Mouse (Mus musculus) layer of hippocampus, postnatal 10 days (tissue): Measurements from ENCODE around the gene Dis3. TPM values are rescaled to one million over a fixed set of nuclear protein-coding genes. Genes with fewer than 3 reads are reported as not detected.
A peak's percentile ranks its signal among the peaks of the same experiment; 100 is the strongest.

Experiments
- DNase-seq, 2 experiments: peaks; one replicate each; pipeline ENCODE4 v3.0.0; 2021; ENCODE audit warnings: low spot score in 2 of 2
- long read RNA-seq: library from polyadenylated mRNA; stranded (forward); transcript quantifications from one replicate; pipeline ENCODE4 v2.0.0, GENCODE M21; 2023
- total RNA-seq, 2 experiments: library from RNA; stranded (reverse); gene quantifications; 2 replicates each; pipeline ENCODE4 v1.2.3; 2021

Gene Dis3
- 10 to 100 TPM; 28.1 to 29.5 TPM for total RNA-seq
- long read RNA-seq, full-length matches to known transcripts = 5 of 10 reads
- long read RNA-seq, partial matches to known transcripts = 1 of 10 reads
- long read RNA-seq, other reads (novel, unspliced or antisense) = 4 of 10 reads

DNA sequence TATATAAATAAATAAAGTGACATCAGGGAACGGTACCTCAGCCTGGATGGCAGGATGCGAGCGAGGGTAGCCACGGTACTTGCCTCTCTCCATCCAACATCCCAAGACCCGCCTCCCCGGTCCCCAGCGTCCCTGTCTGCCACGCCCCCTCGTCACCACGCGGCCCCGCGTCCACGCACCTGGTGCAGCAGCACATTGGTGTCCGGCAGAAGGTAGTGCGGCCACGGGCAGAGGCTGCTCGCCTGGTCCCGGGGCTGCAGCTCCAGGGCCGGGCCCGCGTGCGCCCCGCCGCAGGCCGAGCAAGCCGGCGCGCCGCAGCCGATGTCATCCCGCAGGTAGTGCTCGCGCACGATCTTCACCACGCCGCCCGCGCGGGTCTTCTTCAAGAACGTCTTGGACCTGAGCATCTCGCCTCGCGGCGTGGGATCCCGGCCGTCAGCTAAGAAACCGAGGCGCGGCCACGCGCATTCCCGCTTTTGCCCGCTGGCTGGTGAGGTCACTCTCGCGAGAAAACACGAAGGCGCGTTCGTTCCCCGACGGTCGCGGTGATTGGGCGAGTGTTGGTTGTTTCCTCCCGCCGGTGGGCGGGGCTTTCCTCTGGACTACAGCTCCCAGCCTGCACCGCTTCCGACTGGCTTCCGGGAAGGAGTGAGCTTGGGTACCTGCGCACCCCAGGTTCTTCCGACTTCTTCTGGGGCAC, at the start of gene Dis3, which contains the start of gene Pibf1:
Dis3 (minus strand) TSS at position 504 of the 700 bp plus-strand sequence.
Pibf1 (plus strand) TSS at position 158 of the 700 bp plus-strand sequence.
- peak; percentile 98 for DNase-seq

DNA sequence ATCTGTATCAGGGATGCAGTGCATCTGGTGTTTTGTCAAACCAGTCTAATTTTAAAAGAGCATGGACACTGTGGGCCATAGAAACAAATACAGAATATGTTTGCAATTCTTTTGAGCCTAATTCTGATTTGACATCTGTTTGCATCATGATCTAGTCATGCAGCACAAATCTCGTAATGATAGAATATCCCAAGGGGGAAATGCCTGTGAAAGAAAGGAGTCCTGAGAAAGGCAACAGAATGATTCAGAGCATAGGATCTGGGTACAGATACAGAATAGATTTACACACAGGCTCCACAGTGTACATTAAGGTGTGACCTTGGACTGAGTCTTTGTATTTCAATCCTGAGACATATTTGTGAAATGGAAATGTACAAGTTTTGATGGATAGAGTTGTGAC, 47.3 kb upstream of the Dis3 start:
- no peak for DNase-seq

- peak; percentile 85 to 87 for DNase-seq
Observed at GRCm38 (mm10) chr14:99141786-99142633, 42.4 kb upstream of the Dis3 start.

- DNase-seq = no peak
Observed at GRCm38 (mm10) chr14:99140036-99140435, 40.5 kb upstream of the Dis3 start.

GRCm38 (mm10) chr14:99136297-99136696, 36.7 kb upstream of the Dis3 start:
- DNase-seq = no peak

DNA sequence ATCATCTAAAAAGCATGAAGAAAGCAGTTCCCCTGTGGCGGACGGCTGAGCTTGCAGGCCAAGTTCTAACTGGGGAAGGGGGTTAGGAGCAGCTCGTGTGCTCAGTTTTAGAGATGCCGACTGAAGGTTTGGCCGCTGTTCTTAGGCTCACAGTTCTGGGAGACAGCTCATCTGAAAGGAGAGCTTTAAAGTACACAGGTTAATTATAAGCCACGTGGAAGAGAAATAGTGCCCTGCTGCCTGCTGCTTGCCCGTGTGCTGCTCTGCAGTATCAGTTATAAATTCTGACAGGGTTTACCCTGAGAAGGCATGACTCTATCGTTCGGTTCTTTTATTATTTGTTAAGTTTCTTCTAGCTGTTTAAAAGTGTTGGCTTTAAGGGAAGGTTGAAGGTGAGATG, 36.2 kb upstream of the Dis3 start:
- no peak for DNase-seq

DNA sequence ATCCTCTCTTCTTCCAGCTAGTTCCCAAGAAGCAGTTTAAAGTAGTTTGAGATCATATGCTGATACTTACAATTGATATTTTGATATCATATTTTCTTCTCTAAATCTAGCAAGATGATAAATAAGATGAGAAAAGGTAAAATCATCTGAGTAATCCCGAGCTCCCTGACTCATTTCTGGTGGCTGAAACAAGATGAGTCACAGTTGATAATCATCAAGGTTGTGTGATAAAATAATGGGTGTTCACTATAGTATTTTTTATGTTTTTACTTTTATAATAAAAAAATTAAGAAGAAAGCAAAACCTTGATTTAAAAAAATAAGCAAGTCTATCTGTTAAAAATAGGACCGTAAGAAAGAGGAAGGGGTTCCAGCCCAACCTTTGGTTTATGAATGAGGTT, 34.5 kb upstream of the Dis3 start:
- no peak for DNase-seq

DNA sequence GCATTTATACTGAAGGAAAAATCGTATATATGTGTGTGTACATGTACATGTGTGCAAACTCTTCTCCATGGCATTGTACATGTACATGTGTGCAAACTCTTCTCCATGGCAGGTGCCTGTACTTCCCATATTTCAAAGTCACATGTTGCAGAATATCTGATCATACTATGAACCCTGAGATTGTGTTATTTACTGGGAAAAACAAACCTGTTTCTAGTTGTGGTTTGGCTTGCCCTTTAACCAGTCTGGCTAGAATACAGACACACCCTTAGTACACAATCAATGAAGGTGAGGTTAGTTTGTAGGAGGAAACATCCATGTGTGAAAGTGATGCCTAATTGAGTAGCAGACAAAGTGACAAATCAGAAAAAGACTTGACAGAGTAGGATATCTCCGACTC, 29.5 kb upstream of the Dis3 start:
- no peak for DNase-seq

DNA sequence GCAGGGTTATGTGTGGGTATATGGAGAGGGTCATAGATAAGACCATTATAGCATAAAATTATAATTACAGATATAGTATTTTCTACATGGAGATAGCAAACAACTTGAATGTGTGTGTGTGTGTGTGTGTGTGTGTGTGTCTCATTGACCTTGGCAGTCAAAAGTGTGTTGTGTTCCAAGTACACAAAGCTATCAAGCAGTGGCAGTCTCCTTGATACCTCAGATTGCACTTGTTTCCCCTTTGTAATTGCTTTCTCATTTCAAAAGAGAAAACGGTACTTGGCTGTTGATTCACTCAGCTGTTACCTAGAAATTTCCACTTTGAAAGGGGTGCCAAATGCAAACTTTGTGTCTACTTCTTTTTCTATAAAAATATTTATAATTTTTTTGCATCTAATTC, 27.9 kb upstream of the Dis3 start:
- no peak for DNase-seq

DNA sequence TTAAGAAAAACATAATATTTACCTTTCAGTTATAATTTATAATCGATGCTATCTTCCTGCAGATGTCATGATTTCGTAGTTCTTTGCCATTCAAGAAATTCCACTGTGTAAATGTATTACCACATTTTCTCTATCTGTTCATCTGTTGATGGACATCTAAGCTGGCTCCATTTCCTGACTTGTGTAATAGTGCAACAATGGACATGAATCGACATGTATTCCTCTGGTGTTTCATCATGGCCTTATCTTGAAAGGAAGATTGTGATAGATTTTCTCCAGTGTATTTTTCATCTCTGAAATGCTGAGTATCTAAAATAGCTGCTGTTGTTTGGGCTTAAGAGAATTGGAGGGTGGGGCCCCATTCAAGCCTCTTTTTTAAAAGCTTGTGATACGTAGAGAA, 27.1 kb upstream of the Dis3 start:
- no peak for DNase-seq

DNA sequence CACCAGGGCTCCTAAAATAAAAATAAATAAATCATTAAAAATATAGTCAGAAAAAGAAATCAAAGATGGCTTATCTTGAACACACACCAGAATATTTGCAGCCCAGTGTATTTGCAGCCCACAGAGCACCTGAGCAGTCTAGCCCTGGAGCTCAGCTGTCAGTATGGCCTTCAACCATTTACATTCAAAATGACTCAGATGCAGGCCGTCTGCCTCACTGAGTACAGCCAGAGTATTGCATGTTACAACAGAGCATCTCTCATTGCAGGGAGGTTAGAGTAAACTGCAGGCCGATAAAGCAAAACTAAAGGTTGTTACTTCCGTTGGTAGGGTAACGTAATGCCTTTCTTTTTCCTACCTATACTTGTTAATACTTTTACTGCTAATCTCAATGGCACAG, 24.5 kb upstream of the Dis3 start:
- DNase-seq = no peak

DNA sequence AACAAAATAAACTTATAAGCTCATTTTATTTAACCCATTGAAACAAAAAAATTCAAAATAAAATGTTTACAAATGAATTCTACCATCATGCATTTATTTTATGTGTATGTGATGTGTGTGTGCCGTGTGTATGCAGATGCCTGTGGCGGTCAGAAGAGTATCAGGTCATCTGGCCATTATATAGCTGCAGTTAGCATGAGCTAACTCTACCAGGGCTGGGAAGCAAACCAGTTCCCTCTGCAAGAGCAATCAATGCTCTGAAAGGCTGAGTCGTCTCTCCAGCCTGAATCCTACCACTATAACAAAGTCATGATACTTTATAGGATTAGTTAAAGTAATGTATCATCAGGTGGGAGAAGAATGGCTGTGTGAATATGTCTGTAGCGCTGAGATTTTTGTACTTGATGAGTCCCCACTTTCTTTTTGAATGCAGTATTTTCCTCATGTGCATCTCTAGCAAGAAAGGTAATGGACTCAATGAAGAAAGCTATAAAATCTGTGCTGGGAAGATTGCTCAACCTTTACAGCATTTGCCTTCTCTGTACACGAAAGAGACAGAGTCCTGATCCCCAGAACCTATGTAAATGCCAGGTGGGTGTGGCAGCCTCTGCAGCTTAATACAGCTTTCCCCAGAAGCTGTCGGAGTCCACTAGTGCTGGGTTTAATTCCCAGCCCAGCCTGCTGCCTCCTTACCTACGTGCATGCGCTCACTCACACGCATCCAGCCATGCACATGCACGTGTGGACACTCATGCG, 22.2 kb upstream of the Dis3 start:
- no peak for DNase-seq

- peak in 1 of 2 experiments; percentile 17 for DNase-seq
Observed at GRCm38 (mm10) chr14:99117576-99117975, 18.0 kb upstream of the Dis3 start.

DNA sequence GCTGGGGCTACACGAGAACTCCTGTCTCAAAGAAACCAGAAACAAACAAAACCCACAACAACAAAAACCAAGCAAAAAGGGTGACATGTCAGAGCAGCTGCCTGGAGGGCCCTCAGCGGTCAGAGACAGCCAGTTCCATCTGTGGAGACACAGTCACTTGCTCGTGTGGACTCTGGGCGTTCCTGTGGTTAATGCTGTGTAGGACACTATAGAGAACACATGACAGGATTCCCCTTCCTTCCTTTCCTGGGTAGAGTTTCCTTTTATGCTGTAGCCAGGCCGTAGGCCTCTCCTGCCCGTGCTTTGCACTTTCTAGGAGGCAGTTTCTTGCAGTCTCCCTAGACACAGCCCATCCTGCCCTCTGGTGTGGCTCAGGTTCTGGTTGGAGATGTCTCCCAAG, 9.2 kb upstream of the Dis3 start:
- DNase-seq = no peak

- DNase-seq = no peak
Observed at GRCm38 (mm10) chr14:99107631-99108187, 8.1 kb upstream of the Dis3 start.

DNA sequence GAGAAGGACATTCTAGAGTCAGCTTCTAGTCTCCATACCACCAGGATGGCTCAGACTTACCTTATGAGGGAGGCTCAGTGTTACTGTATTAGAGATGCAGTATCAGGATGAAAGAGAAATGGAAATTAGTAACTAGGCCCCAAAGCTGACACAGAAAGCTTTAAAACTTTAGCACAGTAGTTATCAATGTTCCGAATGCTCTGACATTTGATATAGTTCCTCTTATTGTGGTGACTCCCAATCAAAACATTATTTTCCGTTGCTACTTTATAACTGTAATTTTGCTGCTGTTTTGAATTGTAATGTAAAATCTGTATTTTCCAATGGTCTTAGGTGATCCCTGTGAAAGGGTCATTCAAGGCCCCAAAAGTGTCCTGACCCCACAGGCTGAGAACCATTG, 7.1 kb upstream of the Dis3 start:
- DNase-seq = no peak

- no peak for DNase-seq
Observed at GRCm38 (mm10) chr14:99104542-99105123, 5.1 kb upstream of the Dis3 start.

GRCm38 (mm10) chr14:99103050-99103449, 3.5 kb upstream of the Dis3 start:
- DNase-seq = no peak

- no peak for DNase-seq
Observed at GRCm38 (mm10) chr14:99099967-99100587, 507 bp upstream of the Dis3 start.

- no peak for DNase-seq
Observed at GRCm38 (mm10) chr14:99088947-99089346, 10.6 kb downstream of the Dis3 start.
